Mouse (Mus musculus) gastrocnemius, postnatal 25 days (tissue): ENCODE data around the gene Fbxo4. TPM values are rescaled to one million over a fixed set of nuclear protein-coding genes. Genes with fewer than 3 reads are reported as not detected.

Source experiments
- DNase-seq: peaks from one replicate; pipeline ENCODE4 v3.0.0; 2022
- long read RNA-seq, 2 experiments: library from polyadenylated mRNA; stranded (forward); transcript quantifications; one replicate each; pipeline ENCODE4 v2.0.0; 2021
- total RNA-seq, 2 experiments: library from RNA; stranded (reverse); gene quantifications; 1 replicate in 1 of 2; 2 replicates in 1 of 2; pipeline ENCODE4 v1.2.3; 2021

The Fbxo4 gene
- total RNA-seq = 1 to 10 TPM; 3.7 to 4.8 TPM
- long read RNA-seq, experiment 1, transcript Fbxo4-201 (7 exons, 1,565 nt) = major isoform, 5 of 7 reads
- long read RNA-seq, experiment 1, partial matches to known transcripts = 1 of 7 reads
- long read RNA-seq, experiment 1, other reads (novel, unspliced or antisense) = 1 of 7 reads
- long read RNA-seq, experiment 2, partial matches to known transcripts = 1 of 6 reads
- long read RNA-seq, experiment 2, other reads (novel, unspliced or antisense) = 1 of 6 reads

- DNase-seq = peak; percentile 88
Measured at GRCm38 (mm10) chr15:3979061-3979848, at the start of gene Fbxo4. Gene Fbxo4, minus strand, starts transcription at chr15:3979573.

DNA sequence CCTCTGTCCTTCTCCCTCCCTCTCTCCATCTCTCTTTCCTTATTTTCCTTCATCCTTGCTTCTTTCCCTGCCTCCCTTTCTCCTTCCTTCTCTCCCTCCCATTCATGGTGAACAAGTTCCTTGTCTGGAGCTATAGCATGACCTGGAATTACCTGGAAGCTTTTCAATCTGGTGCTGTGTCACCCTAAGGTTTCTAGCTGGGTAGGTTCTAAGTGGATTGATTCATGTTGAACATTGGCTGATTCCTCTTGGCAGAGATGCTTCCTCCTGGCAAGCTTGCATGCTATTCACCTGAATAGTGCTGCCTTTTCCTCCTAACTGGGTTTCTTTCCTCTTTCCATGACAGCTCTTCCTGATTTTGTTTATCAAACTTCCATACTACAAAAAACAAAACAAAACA, 49.6 kb upstream of the Fbxo4 start:
- DNase-seq = no peak

DNA sequence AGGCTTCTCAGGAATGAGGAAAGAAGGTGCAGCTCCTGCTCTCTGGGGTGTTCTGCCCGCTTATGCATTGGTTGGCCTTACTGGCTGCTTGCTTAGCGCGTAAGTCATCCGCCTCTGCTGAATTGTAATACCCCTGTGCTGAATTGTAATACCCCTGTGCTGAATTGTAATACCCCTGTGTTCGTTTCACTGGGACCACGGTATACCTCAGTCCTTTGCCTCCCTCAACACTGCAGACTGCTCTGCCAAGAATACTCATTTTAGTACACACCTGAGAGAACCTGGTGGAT, 49.0 kb upstream of the Fbxo4 start:
- no peak for DNase-seq

GRCm38 (mm10) chr15:4027671-4028410, 48.5 kb upstream of the Fbxo4 start:
- no peak for DNase-seq

DNA sequence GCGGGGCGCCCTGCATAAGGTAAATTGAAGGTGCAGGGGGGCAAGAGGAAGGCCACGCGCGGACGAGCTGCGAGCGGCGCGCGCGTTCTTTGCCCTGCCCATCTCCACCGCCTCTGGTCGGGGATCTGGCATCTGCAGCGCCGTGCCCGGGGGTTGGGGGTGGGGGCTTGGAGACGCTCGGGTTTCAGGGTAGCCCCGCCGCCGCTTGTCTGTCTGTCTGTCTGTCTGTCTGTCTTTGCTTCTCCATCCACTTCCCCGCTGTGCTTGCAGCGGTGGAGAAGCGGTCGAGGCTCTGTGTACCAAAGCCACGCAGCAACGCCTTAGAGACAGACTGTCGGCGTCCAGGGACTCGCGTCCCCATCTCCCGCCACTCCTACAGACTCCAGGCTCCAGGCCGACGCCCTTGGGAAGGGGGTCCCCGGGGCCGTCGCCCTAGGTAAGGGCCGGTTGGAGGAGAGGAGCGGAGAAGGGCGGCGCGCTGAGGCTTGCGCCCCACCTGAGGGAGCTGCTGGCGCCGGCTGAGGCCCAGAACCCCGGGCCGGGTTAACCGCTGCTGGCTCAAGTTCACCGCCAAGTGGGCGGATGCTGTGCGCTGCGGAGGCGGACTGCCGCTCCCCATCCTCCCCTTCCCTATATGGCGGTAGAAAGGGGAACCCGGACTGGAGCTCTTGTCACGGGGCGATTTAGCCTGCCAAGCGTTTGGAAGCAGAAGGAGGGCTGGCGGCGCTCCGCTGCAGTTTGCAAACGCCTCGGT, 47.6 kb upstream of the Fbxo4 start:
- DNase-seq = peak; percentile 85

DNA sequence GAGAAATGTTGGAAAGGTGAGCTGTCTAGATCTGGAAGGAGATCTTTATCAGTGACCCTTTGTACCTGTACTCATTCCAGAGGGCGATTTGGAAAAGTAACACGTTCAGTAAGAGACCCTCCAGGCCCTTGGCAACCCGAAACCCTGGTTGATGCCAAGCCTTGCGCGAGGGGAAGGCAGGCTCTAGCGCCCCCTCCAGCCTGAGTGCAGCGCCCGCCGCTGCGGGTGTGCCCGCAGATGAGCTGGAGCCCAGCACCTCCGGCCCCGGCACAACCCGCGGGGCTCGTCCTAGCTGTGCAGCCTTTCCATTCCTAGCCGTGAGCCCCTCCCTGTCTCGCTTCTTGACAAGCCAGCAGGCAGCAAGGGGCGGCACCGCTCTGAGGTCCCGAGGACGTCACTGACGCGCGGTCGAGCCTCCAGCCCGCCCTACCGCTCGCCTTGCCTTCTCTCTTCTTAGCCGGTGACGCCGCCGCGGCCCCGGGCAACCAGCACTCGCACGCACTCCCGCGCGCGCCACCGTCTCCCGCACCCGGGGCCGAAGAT, 46.9 kb upstream of the Fbxo4 start, which contains the start of gene Oxct1:
TSS of gene Oxct1 (plus strand) at position 153 of the 543 bp plus-strand sequence.
- peak; percentile 87 for DNase-seq

- DNase-seq = no peak
Measured at GRCm38 (mm10) chr15:4025508-4025904, 46.1 kb upstream of the Fbxo4 start.

DNA sequence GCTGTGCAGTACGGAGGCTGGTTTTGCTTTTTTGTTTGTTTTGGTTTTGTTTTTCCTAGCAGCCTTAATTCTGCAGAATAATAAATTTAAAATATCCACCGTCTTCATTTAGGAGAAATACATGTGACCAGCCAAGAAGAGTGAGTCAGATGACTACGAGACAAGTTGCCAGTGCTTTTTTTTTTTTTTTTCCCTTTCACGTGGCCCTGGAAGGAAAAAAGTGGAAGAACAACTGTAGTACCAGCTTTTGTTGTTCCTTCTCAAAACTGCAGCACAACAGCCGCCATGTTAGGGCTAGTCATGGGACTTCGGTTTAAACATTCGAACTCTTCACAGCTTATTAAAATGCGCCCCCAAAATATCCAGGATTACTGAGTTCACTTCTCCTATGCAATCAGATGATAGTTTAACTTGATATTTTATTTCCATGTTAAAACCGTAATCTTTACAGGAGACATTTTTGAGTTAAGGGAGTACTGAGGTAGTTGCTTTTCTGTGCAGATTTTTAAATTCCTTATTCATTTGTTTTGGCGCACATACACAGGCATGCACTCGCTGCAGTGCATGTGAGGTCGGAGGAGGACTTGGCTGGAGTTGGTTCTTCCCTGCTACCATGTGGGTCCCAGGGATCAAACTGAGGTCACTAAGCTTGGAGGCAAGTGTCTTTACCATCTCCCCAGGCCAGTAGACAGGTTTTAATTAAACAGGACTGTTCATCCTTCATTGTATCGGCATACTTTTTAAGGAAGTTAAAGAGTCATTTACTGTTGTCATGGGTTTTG, 45.5 kb upstream of the Fbxo4 start:
- DNase-seq = no peak

DNA sequence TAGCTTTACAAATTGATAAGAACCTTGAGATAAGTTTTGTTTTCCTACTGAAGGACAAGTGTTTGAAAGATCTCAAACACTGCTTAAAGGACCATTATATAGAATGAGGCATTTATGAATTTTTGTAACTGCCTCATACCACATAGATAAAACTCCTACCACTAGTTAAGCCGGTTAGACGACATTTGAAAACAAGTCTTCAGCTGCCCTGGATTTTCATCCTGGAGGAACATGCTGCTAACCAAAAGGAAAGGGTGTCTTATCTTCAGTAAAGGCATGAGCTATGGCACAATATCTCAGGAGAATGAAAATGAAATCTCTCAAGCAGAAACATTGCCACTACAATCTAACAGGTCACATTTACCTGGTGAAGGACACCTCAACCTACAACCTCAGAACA, 44.4 kb upstream of the Fbxo4 start:
- no peak for DNase-seq

DNA sequence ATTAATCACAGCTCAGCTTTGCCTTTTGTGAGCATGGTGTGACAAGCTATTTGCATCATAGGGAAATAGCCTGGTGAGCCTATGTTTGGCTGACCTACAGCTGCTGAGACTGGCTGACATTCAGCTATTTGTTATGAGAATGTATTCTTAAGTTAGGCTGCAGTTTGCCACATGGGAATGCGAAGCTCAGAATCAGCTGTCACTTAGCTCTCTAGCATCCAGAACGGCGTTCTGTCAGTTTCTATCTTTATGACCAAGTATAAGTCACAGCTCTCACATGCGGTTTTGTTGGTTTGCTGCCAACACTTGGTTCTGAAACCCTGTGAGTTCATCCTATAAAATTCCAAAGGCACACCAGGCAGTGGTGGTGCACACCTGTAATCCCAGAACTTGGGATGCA, 41.3 kb upstream of the Fbxo4 start:
- no peak for DNase-seq

GRCm38 (mm10) chr15:4013873-4014272, 34.5 kb upstream of the Fbxo4 start:
- no peak for DNase-seq

- no peak for DNase-seq
Measured at GRCm38 (mm10) chr15:4000536-4000935, 21.2 kb upstream of the Fbxo4 start.

- no peak for DNase-seq
Measured at GRCm38 (mm10) chr15:3999144-3999543, 19.8 kb upstream of the Fbxo4 start.

DNA sequence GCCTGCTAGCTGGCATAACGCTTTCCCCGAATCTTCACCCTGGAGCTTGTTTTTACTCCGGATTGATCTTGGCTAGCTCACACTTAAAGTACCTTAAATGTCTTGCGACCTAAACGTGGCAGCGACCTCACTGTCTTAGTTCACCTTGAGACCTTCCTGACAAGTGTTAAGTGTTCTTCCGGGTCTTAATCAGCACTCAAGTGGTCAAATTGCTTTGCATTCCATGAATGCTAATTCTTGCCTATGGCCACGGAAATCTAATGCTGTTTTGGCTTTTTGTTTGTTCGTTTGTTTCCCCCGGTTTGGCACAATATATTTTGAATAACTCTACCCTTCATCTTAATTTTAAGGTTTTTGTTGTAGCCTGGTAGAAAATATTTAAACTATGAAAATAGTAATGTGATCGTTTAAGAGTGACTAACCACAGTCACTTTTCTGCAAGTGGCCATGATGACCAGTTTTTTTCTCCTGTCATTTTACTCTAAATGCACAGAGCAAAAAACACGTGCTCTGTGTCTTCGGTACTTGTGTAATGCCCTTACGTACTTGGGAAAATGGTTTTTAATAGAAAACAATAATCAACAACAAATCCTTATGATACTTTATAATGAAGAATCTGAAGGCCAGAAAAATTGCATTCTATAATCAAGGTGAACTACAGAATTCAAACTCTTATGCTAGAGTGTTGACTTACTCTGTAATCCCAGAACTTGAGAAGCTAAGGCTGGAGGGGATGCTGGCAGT, 17.1 kb upstream of the Fbxo4 start:
- no peak for DNase-seq

GRCm38 (mm10) chr15:3995448-3996266, 16.3 kb upstream of the Fbxo4 start, which contains the start of gene AW549877:
Gene AW549877, minus strand, starts transcription at chr15:3995744.
- peak; percentile 99 for DNase-seq

- no peak for DNase-seq
Measured at GRCm38 (mm10) chr15:3994852-3995447, 15.6 kb upstream of the Fbxo4 start.

GRCm38 (mm10) chr15:3987981-3988380, 8.6 kb upstream of the Fbxo4 start:
- DNase-seq = no peak

DNA sequence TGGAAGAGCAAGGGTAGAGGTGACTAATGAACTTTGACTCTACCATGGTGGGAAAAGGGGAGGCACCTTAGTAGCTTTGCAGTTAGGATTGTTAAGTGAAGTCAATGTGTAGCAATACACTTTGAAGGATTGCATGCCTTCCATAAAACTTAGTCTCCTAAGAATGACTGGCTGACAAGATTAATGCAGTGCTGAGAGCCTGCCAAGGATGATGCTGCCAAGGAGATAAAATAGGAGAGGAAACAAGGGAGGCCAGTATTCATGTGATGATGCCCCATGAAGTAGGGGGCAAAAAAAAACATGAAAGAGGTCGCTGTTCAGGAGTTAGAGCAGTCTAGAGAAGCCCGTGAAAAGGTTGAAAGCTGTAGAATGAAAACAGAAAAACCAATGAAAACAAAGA, 5.5 kb upstream of the Fbxo4 start:
- DNase-seq = no peak

DNA sequence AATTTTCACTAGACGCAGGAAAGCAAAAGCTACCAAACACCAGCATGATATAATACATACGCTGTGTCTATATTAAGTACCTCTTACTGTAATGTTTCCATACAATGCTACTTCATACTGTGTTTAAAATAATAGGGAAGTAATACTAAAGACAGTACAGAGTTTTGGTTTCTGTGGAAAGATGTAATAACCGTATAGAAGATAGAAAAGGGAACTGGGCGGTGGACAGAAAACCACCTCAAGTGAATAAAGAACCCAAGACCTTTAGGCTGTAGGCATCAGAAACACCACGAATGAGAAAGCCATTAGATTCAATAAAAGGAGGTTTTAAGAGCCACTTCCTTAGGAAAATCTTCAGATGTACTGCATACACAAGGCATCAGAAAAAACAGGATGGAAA, 3.4 kb upstream of the Fbxo4 start:
- no peak for DNase-seq
